In genomic region chr19:3819080-3819479, GRCm38 (mm10) we compare ENCODE assay signal across 18 mouse cellular contexts. TPM values are rescaled to one million over a fixed set of nuclear protein-coding genes. Genes with fewer than 3 reads are reported as not detected.
A peak's percentile ranks its signal among the peaks of the same experiment; 100 is the strongest.
DNase-seq lines count a peak whose midpoint lies in the region; ATAC-seq lines count a peak whose summit lies in the region.
"Had no signal": no experiment of that assay in that cellular context is flagged by ENCODE, and none has a peak within 500 bp of the region (broad histone marks: within the 10 kb centered on the region; RNA-seq: fewer than 3 reads in every experiment).

No protein-coding gene starts in this region.

- no peak overlapping the region for H3K4me2 ChIP-seq in kidney, embryonic 15.5 days
- no peak overlapping the region for H3K4me2 ChIP-seq in hindbrain, embryonic 12.5 days (replicated peaks)
- H3K4me2 ChIP-seq in midbrain, embryonic 15.5 days, result no peak overlapping the region

- peaks cover 7% of the 10 kb centered on the region for H3K4me1 ChIP-seq in kidney, embryonic 15.5 days
- no peaks in the 10 kb centered on the region for H3K4me1 ChIP-seq in hindbrain, embryonic 12.5 days
- H3K4me1 ChIP-seq in midbrain, embryonic 15.5 days, result no peaks in the 10 kb centered on the region

- ATAC-seq in kidney, embryonic 15.5 days (replicated peaks; ENCODE audit: low FRiP score), result no peak
- no peak for ATAC-seq in hindbrain, embryonic 12.5 days (ENCODE audit: low FRiP score)
- no peak for ATAC-seq in midbrain, embryonic 15.5 days (replicated peaks)
- ATAC-seq: activated CD4-positive, CD25-positive, alpha-beta regulatory T cell, adult 4 months; CD4-positive, CD25-positive, alpha-beta regulatory T cell, adult 4 months; Patski had no signal

- no peak overlapping the region for H3K9ac ChIP-seq in kidney, embryonic 15.5 days
- no peak overlapping the region for H3K9ac ChIP-seq in hindbrain, embryonic 12.5 days
- H3K9ac ChIP-seq in midbrain, embryonic 15.5 days, result no peak overlapping the region

- WGBS in kidney, embryonic 15.5 days, result 71% methylated on average over 2 of the region's 2 CpGs
- 74% methylated on average over 2 of the region's 2 CpGs for WGBS in hindbrain, embryonic 12.5 days
- 59% methylated on average over 2 of the region's 2 CpGs for WGBS in midbrain, embryonic 15.5 days

- H3K27ac ChIP-seq in kidney, embryonic 15.5 days, result peak overlapping the region; percentile 79; the same call in 1 of the 2 replicates
- no peak overlapping the region for H3K27ac ChIP-seq in hindbrain, embryonic 12.5 days
- no peak overlapping the region for H3K27ac ChIP-seq in midbrain, embryonic 15.5 days

- no peak for DNase-seq in kidney, postnatal 36 days
- DNase-seq in testis, postnatal 10 days (ENCODE audit: low spot score), result peak; percentile 57
- DNase-seq in testis, postnatal 14 days (ENCODE audit: low spot score), result peak; percentile 79
- DNase-seq: adrenal gland, adult 2 months; adrenal gland, adult 8-10 months; adrenal gland, postnatal 10 days; adrenal gland, postnatal 14 days; adrenal gland, postnatal 25 days; B cell, adult 2 months; cerebellum, adult 11 months; cerebellum, adult 11-12 months; cerebellum, adult 18-20 months had no signal

- no peaks in the 10 kb centered on the region for H3K27me3 ChIP-seq in kidney, embryonic 15.5 days
- H3K27me3 ChIP-seq in hindbrain, embryonic 12.5 days, result no peaks in the 10 kb centered on the region
- no peaks in the 10 kb centered on the region for H3K27me3 ChIP-seq in midbrain, embryonic 15.5 days (replicated peaks)
- H3K27me3 ChIP-seq: Patski had no signal

- H3K4me3 ChIP-seq in kidney, embryonic 15.5 days (replicated peaks), result no peak overlapping the region
- no peak overlapping the region for H3K4me3 ChIP-seq in hindbrain, embryonic 12.5 days
- H3K4me3 ChIP-seq in midbrain, embryonic 15.5 days, result no peak overlapping the region

- H3K9me3 ChIP-seq in kidney, embryonic 15.5 days (replicated peaks), result no peaks in the 10 kb centered on the region
- H3K9me3 ChIP-seq in hindbrain, embryonic 12.5 days (replicated peaks), result no peaks in the 10 kb centered on the region
- no peaks in the 10 kb centered on the region for H3K9me3 ChIP-seq in midbrain, embryonic 15.5 days

- H3K36me3 ChIP-seq in kidney, embryonic 15.5 days, result peaks cover 27% of the 10 kb centered on the region
- peaks cover 32% of the 10 kb centered on the region for H3K36me3 ChIP-seq in hindbrain, embryonic 12.5 days
- peaks cover 20% of the 10 kb centered on the region for H3K36me3 ChIP-seq in midbrain, embryonic 15.5 days (replicated peaks)

RNA-seq across cellular contexts. Expression of gene Chka, which starts 32.5 kb away (rescaled TPM):
- polyA plus RNA-seq in kidney, embryonic 15.5 days (2015; fragmentation: Nextera tagmentation; extraction: Ambion mirVana), result 58.8 and 63.1 TPM in 2 replicates
- polyA plus RNA-seq in hindbrain, embryonic 12.5 days (2016; fragmentation: Nextera tagmentation; extraction: Ambion mirVana), result 63.2 and 66.8 TPM in 2 replicates
- polyA plus RNA-seq in midbrain, embryonic 15.5 days (2015; fragmentation: Nextera tagmentation; extraction: Ambion mirVana), result 65.6 and 66.3 TPM in 2 replicates

RNA-seq across cellular contexts. Expression of gene Kmt5b, which starts 51.9 kb away (rescaled TPM):
- 30.9 and 33.9 TPM in 2 replicates for polyA plus RNA-seq in kidney, embryonic 15.5 days (2015; fragmentation: Nextera tagmentation; extraction: Ambion mirVana)
- polyA plus RNA-seq in hindbrain, embryonic 12.5 days (2016; fragmentation: Nextera tagmentation; extraction: Ambion mirVana), result 59.3 and 70.8 TPM in 2 replicates
- polyA plus RNA-seq in midbrain, embryonic 15.5 days (2015; fragmentation: Nextera tagmentation; extraction: Ambion mirVana), result 51.9 and 59.9 TPM in 2 replicates

Comparison
In these comparisons a context has a peak if more than half of its experiments do, and no peak if none do; other contexts are left out.
1. DNase-seq: peak in testis, postnatal 10 days (single experiment) and testis, postnatal 14 days (single experiment); none in kidney, postnatal 36 days (0 of 2).